Mouse (Mus musculus): ENCODE measurements around the gene Tnni3. TPM values are rescaled to one million over a fixed set of nuclear protein-coding genes. Genes with fewer than 3 reads are reported as not detected.

Gene Tnni3
- total RNA-seq, 2 experiments from 2014 or later: not detected

DNA sequence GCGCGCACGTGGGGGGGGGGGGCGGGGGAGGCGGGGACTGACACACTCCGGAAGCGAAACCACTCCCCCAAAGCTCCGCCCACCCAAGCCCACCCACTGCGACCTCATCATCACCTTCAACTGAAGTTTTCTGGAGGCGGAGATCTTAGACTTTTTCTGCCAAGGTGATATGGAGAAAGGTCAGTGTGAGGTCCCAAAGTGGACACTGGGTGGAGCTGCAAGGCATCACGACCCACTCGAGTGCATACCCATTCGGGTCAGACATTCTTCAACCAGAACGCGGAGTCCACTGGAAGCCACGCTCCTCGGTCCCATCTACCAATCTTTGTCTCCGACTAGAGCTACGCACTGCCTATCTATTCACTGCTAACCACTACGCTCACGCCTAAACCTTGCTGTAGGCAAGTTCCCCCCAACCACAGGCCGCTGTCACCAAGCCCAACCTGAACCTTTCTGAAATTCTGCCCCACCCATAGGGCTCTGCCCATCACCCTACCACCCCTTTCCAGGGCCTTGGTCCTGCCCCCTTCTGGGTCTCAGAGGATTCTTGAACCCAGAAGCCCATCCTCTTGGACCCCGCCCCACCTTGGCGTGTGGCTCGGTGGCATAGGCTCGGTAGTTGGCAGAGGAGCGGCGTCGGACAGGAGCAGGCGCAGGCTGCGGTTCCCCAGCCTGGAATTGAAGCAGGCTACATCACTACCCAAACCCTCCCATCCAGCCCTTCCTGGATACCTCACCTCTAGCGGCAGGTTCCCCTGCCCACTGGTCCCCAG lies 2.6 kb downstream of the Tnni3 start:
- DNase-seq (ENCODE audit: low spot score): no peak

DNA sequence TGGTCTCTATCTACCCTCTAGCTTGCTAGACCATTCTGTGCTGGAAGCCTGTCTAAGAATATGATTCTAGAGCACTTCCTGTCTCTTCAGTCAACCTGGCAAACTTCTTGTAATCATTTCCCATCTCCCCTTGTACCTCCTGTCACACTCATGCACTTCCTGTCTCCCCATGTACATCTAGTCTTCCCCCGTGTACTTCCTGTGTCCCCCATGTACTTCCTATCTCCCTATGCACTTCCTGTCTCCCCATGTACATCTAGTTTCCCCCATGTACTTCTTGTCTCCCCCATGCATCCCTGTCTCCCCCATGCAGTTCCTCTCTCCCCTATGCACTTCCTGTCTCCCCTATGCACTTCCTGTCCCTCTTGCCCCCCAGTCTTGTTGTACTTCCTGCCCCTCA lies 5.5 kb downstream of the Tnni3 start:
- DNase-seq (ENCODE audit: low spot score): no peak

DNA sequence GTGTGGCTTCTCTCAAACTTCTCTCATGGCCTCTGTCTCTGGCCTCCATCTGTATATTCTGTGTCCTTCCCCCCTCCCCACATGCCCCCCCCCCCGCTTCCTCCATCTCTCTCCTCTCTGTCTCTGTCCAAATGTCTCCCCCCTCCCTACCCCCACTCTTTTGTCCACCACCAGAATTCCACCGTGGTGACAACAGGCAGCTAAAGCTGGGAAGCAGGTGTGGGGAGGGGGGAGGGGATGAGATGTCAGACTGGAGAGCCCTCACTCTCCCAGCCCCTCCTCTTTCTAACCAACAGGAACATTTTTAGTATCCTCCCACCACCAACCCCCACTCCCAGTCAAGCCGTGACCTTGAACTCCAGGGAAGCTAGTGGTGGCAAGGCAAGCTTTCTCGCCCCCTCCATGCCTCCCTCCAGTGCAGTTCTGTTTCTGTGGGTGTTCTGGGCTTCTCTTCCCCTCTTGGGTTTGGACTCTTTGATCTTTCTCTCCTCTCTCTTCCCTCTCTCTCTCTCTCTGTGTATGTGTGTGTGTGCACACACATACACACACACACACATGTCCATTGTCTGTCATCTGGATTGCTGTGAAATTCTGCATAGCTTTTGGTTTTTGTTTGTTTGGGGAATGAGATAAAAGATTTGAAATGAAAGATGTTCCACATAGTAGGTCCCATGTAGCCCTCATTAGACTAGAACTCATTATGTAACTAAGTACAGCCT lies 7.5 kb downstream of the Tnni3 start, which contains the start of gene Tnnt1:
TSS of gene Tnnt1 (minus strand) at position 51 of the 719 bp plus-strand sequence.
- no peak for DNase-seq (ENCODE audit: low spot score)

DNA sequence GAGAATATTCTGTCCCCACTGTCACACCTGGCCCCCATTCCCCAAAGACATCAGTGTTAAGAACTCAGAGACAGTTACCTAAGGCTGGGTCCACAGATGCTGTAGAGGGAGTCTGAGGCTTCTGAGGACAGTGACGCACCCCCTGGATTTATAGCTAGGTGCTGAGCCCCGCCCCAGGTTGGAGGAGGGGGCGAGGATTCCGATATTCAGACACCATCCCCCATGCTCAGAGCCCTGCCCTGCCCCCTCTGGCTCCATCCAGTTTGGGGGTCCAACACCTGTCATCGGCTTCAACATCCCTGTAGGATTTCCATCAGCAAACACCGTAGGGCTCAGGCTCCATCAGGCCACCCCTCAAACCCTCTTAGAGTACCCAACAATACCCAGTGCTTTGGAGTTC lies 8.2 kb downstream of the Tnni3 start:
- DNase-seq (ENCODE audit: low spot score): no peak

DNA sequence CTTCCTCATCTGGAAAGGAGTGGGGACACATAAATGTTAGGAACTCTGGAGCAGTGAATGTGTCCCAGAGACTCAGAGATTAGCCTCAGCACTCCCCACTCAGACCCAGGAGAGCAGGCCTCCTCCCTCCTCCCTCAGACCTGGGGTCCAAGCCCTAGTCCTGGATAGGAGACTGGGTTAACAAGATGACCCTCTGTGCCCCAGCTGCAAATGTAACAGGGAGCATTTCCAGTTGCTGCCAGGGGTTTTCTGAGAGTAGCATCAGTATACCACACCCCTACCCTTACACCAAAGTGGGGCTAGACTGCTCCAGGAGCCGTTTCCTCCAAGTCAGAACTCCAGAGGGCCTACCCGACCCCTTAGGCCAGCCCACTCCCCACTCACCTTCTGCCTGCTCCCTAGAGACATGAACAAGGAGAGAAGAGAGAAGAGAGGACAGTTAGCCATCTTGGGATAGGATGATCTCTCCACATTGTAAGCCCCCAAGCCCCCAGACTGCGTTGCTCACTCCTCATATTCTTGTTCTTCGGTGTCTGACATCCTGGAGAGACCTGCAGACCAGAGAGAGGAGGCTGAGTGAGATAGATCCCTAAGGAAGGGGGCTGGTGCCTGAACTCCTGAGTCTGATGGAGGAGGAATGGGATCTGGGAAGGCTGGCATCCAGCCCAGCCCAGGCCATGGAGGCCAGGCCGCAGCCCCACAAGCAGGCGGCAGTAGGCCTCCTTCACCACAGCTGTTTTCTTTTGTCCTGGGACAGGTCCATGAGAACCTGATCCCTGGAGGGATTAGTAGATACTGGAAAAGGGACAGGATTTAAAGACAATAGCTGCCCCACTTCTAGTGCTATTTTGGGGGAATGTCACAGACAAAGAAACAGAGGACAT lies 10.0 kb downstream of the Tnni3 start:
- DNase-seq (ENCODE audit: low spot score): no peak

DNA sequence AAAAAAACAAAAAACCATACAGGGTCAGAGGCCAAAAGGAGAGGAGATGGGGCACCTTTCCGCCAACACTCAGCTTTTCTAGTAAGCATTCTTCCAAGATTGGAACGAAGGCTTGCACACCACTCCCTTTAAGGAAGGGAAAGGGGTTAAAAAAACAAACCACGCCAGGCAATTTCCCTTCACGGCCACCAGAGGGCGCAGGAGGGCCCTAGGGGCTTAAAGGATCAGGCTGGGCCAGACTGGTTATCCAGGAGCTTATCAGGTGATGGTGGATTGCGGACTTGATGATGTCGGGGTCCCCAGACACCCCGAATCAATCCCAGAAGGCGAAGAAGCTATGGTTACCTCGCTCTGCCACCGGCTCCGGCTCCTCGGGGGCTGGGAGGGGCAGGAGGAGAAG lies 10.8 kb downstream of the Tnni3 start:
- no peak for DNase-seq (ENCODE audit: low spot score)

DNA sequence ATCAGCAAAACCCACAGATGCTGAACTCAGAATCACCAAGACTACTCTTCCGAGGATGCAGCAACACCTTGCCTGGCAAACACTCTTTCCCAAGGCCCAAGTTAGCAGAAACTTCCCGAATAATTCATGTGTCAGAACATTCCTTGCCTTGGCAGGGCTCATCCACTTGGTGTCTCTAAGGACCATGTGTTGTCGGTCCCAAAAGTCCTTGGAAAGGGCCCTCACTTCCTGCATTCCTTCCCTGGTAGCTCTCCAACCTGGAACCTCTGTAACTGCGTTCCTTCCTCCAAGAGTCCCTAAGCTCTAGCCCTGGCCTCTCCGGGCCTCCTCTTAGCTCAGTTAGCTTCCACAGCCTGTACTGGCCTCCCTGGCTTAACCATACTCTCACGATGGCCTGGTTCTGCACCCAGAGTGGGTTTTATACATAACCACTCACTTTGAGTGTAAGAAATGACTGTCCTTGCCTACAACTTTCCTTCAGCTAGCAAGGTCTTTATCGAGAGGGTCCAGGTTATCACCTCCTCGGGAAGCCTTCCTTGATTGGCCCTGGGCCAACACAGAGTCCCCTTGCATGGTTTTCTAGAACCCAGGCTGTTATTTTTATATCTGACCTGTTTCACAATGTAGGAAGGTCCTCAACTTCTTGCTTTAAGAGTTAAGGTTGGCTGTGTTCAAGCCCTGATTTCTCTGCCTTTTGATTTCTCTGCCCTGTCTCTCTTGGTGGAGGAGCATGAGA lies 12.4 kb downstream of the Tnni3 start:
- no peak for DNase-seq (ENCODE audit: low spot score)

DNA sequence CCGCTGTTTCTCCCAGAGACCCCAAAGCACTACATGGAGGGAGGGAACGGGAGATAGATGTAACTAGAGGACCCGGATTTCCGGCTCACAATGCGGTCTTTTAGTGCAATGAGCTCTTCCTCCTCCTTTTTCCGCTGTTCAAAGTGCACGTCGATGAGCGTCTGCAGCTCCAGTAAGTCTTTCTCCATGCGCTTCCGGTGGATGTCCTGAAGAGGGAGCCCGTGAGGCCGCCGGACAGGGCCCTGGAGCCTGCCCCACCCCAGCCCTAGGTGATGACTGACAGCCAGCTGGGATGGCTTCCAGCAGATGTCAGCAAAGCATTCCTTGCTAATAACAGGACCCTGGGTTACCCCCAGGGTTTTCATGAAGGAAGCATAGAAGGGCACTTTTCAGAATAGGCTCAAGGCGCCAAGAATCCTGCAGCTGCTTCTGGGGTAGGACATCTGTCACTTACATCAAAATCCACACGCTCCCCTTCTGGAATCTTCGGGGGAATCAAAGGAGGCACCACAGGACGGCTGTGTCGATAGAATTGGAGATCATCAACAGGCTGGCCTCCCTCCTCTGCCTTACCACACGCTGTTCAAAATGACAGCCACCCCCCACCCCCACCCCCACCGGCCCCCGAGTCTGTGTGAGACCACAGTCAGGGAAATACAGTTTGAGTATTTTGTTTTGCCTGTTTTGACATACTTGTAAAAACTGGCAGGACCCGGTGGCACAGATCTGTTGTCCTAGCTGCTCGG lies 14.0 kb downstream of the Tnni3 start:
- DNase-seq (ENCODE audit: low spot score): peak; percentile 68

DNA sequence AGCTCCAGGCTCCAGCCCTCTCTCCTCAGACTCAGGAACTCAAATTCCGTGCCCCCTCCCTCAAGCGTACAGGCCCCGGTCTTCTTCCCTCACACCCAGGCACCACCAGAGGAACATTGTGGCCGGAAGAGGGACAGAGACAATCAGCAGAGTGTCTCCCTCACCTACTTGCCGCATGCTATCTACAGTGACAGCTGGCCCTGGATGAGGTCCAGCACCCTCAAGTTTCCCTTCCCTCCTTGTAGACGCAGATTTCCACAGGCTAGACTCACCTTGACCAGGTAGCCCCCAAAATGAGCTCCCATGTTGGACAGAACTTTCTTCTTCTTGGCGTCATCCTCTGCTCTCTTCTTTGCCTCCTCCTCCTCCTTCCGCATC lies 15.3 kb downstream of the Tnni3 start:
- no peak for DNase-seq (ENCODE audit: low spot score)

DNA sequence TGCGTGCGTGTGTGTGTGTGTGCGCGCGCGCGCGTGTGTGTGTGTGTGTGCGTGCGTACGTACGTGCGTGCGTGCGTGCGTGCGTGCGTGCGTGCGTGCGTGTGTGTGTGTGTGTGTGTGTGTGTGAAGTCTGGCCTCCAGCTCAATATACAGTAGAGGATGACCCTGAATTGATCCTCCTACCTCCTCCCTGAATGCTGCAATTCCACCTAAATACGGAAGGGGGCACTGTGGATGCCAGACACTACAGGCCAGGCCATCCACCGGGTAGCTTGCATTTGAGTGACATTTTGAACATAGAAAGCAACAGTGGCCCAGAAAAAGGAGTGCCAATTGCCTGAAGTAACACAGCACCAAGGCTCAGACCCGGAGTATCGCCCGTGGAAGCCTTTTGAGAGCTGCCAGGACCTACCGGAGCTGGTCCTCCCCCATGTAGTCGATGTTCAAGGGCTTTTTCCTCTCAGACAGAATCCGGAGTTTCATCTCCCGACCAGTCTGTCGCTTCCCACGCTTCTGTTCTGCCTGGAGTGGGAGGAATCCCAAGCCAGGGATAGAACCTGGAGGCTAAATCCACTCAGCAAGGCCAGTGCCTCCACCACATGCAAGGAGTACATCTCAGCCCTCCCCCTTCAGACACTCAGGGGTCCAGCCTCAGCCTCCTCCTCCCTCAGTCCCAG lies 15.8 kb downstream of the Tnni3 start:
- no peak for DNase-seq (ENCODE audit: low spot score)

DNA sequence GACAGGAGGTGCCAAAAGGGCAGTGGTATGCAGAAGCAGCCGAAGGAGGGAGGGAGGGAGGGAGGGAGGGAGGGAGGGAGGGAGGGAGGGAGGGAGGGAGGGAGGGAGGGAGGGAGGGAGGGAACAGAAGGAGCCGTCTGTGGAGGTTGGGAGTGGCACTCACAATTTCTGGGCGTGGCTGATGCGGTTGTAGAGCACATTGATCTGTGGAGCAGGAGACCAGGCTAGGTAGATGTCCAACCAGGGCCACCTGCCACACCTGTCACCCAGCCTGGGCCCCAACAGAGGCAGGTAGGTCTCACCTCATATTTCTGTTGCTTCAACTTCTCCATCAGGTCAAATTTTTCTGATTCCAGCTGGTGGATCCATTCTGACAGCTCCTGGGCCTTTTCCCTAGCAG lies 16.8 kb downstream of the Tnni3 start:
- DNase-seq (ENCODE audit: low spot score): no peak

DNA sequence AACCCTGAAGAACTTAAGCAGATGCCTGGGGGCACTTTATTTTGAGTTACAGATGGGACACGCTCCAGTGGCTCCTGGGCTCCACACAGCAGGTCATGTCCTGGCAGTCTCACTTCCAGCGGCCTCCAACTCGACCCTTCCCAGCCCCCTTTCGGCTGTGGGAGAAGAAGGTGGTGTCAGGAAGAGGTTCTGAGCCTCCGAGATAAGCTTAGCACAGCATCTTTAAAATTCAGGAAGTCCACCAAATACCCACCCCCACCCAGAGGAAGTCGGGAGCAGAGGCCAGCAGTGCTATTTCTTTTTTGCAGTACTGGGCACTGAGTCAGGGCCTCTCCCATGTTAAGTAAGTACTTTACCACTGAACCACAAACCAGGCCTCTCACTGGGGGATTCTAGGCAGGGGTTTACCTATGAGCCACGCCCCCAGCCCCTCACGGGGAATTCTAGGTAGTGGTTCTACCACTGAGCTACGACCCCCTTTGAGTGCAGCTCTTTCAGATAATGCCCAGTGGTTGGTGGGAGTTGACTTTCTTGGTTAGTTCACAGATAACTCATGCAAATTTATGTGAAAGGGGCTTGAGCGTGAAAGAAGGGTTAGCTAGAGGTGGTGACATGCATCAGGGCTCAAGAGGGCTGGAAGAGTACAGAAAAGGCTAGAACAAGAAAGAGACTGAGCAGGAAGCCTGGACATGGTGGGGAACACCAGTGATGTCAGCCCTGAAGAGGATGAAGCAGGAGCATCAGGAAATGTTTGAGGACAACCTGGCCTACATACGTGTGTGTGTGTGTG lies 19.2 kb downstream of the Tnni3 start:
- no peak for DNase-seq (ENCODE audit: low spot score)

DNA sequence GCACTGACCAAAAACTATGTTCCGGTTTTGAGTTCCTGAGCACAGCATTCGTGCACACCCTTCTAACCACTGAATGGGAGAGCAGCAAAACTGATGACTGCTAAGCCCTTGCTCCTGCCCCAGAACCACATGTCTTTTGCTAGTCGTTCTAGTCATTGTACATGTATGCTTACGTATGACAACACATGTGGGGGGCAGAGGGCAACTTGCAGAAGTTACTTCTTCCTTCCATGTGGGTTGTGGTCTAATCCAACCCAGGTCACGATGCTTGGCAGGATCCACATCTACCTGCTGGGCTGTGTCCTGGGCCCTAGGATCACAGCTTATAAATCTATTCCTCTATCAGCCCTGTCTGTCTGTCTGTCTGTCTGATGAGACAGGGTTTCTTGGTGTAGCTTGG lies 20.2 kb downstream of the Tnni3 start:
- no peak for DNase-seq (ENCODE audit: low spot score)

DNA sequence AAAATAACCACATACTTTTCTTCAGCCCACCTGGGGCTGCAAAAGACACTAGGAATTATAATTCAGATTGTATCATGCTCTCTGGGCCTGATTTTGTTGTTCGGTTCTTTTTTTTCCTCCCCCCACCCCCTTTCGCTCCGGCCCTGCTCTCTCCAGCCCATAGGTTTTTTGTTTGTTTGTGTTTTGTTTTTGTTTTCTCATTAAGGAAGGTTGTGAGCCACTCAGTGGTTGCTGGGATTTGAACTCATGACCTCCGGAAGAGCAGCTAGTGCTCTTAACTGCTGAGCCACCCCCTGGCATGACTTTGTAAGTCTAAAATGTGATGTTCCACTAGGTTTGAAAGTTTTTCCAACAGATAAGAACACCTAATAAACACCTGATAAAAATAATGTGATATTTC lies 20.9 kb downstream of the Tnni3 start:
- no peak for DNase-seq (ENCODE audit: low spot score)

DNA sequence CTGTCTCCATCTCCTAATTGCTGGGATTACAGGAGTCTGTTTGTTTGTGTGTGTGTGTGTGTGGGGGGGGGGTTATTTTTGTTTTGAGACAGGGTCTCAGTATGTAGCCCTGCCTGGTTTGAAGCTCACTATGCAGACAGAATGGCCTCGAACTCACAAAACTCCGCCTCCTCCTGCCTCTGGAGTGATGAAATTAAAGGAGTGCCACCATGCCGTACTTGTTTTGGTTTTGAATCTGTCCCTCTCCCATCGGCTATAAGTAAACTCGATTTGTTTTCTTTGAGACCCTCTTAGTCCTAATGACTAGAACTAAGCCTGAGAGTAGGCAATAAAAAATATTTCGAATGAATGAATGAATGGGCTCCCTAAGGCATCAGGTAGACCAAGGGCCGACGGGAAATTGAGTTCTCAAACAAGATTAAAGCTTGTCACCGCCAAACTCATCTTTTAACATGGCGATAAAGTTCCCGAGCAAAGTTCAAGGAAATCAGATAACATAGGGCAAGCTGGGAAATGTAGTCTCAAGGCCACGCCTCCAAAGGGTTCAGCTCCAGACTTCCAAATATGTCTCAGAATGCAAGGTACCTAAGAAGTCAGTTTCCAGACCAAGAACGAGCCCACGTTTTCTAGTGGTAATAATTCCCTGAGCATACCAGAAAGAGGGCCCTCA lies 21.5 kb downstream of the Tnni3 start:
- DNase-seq (ENCODE audit: low spot score): peak; percentile 75

DNA sequence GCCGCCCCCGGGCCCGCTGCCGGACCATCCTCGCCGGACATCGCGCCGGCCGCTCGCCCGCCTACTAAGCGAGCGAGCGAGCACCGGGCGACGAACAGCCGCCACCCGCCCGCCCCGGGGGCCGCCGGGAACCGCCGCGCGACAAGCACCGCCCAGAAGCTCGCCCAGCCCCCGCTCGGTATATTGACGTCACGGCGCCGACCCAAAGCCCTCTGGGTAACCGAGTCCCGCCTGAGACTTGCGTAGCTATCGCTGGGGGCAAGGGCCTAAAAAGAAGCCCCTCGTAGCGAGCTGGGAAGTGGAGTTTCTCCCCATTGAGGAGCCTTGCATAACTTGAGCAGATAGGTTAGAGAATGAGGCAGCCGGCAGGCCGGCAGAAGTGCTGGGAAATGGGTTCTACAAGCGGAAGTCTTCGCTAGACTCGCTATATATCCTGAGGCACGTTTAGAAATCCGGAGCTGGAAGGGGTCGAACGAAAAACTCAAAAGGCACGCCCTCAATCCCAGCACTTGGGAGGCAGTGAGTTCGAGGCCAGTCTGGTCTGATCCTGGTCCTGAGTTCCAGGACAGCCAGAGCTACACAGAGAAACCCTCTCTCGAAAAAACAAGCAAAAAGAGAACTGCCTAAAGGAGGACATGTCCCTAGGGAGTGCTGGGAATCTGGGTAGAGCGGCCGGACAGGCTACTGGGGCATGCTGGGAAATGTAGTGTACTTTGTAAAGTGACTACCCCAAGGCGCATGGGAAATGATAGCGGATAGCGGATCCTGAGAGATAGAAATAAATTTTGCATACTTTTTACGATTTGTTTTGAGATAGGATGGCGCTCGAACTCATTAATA lies 22.3 kb downstream of the Tnni3 start, which contains the start of gene Ppp1r12c:
TSS of gene Ppp1r12c (minus strand) at position 123 of the 840 bp plus-strand sequence.
- peak; percentile 97 for DNase-seq (ENCODE audit: low spot score)

DNA sequence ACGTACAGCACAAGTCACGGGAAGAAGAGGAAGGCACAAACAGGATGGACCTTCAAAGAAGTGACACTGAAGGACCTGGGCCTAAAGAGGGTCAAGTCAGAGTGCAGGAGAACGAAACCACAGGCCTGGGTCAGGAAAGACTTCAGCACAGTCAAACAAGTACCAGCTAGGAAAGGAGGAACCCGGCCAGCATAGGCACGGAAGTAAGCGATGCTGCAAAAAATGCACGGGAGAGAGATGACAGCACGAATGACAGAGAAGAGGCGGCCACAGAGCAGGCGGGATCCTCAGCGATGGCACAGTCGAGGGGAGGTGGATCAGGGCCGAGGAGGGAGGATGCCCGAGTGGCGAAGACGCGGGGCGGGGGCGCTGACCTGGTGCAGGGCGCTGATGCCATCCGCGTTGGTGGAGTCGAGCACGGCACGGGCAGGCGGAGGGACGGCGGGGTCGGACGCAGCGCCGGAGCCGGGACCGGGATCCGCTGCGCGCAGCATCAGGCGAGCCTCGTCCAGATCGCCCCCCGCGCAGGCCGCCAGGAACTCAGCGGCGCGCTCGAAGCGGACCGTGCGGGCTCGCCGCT lies 23.0 kb downstream of the Tnni3 start:
- DNase-seq (ENCODE audit: low spot score): no peak

Measured in gastrocnemius, adult 18-20 months (tissue).